Mouse (Mus musculus) right cerebral cortex, postnatal 10 days (tissue): ENCODE data around the gene Smarca4.
A peak's percentile ranks its signal among the peaks of the same experiment; 100 is the strongest.

Experiments used
- DNase-seq, 2 experiments: peaks; one replicate each; pipeline ENCODE4 v3.0.0; 2021; ENCODE audit warnings: low spot score in 2 of 2

Gene Smarca4

GRCm38 (mm10) chr9:21723377-21724146, 107.6 kb downstream of the Smarca4 start, which contains the start of gene Ldlr:
TSS of gene Ldlr (plus strand) at chr9:21723483.
- peak; percentile 92 to 93 for DNase-seq

GRCm38 (mm10) chr9:21724147-21724536, 108.2 kb downstream of the Smarca4 start:
- peak; percentile 97 for DNase-seq

- DNase-seq = no peak
These were observed 109.5 kb downstream of the Smarca4 start for GRCm38 (mm10) chr9:21725224-21726121.

GRCm38 (mm10) chr9:21726218-21726975, 110.4 kb downstream of the Smarca4 start:
- DNase-seq = no peak

- DNase-seq = no peak
These were observed 112.4 kb downstream of the Smarca4 start for GRCm38 (mm10) chr9:21728261-21728832.

- no peak for DNase-seq
These were observed 113.3 kb downstream of the Smarca4 start for GRCm38 (mm10) chr9:21729264-21729663.

- no peak for DNase-seq
These were observed 116.3 kb downstream of the Smarca4 start for GRCm38 (mm10) chr9:21732288-21732687.

GRCm38 (mm10) chr9:21733446-21733845, 117.5 kb downstream of the Smarca4 start:
- no peak for DNase-seq

GRCm38 (mm10) chr9:21733989-21734388, 118.0 kb downstream of the Smarca4 start:
- DNase-seq = no peak

- no peak for DNase-seq
These were observed 119.2 kb downstream of the Smarca4 start for GRCm38 (mm10) chr9:21735126-21735525.

- DNase-seq = no peak
These were observed 120.6 kb downstream of the Smarca4 start for GRCm38 (mm10) chr9:21736580-21736979.

- DNase-seq = no peak
These were observed 121.2 kb downstream of the Smarca4 start for GRCm38 (mm10) chr9:21737188-21737587.

- no peak for DNase-seq
These were observed 122.8 kb downstream of the Smarca4 start for GRCm38 (mm10) chr9:21738776-21739175.

- DNase-seq = no peak
These were observed 124.5 kb downstream of the Smarca4 start for GRCm38 (mm10) chr9:21740427-21740826.

- no peak for DNase-seq
These were observed 125.5 kb downstream of the Smarca4 start for GRCm38 (mm10) chr9:21741514-21741913.

- no peak for DNase-seq
These were observed 131.3 kb downstream of the Smarca4 start for GRCm38 (mm10) chr9:21747238-21747774.

GRCm38 (mm10) chr9:21748033-21748432, 132.1 kb downstream of the Smarca4 start:
- DNase-seq = peak; percentile 52 to 70

GRCm38 (mm10) chr9:21748491-21748890, 132.5 kb downstream of the Smarca4 start:
- no peak for DNase-seq

- DNase-seq = no peak
These were observed 133.6 kb downstream of the Smarca4 start for GRCm38 (mm10) chr9:21749382-21750118.

- DNase-seq = no peak
These were observed 134.4 kb downstream of the Smarca4 start for GRCm38 (mm10) chr9:21750370-21750769.

- DNase-seq = no peak
These were observed 135.4 kb downstream of the Smarca4 start for GRCm38 (mm10) chr9:21751347-21751746.
